Mouse (Mus musculus) kidney, postnatal 0 days (tissue): ENCODE results near the gene Abracl. TPM values are rescaled to one million over a fixed set of nuclear protein-coding genes. Genes with fewer than 3 reads are reported as not detected.
A peak's percentile ranks its signal among the peaks of the same experiment; 100 is the strongest.

Experiments
- ATAC-seq: fragments of 200-750 bp; cut with Nextera tagmentation; replicated peaks from 2 replicates; pipeline ENCODE4 v1.8.0; 2017; ENCODE audit warnings: low read depth, moderate number of reproducible peaks, moderate TSS enrichment, moderate library complexity; ENCODE audit not compliant: low FRiP score
- DNase-seq: peaks from one replicate; pipeline ENCODE4 v3.0.0-alpha.2; 2016; ENCODE audit warnings: low spot score
- H3K27ac ChIP-seq: fragments of 300-500 bp; sonication (generic); 2 replicates; pipeline ENCODE4 v1.5.1; 2014; ENCODE audit warnings: mild to moderate bottlenecking
- H3K27me3 ChIP-seq: fragments of 300-500 bp; sonication (generic); 2 replicates; pipeline ENCODE4 v1.6.1; 2014; ENCODE audit warnings: low read length, mixed read lengths; ENCODE audit not compliant: insufficient read depth
- H3K36me3 ChIP-seq: fragments of 300-500 bp; sonication (generic); 2 replicates; pipeline ENCODE4 v1.6.1; 2014; ENCODE audit warnings: low read length, mixed read lengths; ENCODE audit not compliant: insufficient read depth
- H3K4me1 ChIP-seq: fragments of 300-500 bp; sonication (generic); replicated peaks from 2 replicates; pipeline ENCODE4 v1.6.1; 2014; ENCODE audit warnings: antibody characterized with exemption, low read length, mixed read lengths; ENCODE audit not compliant: insufficient read depth
- H3K4me2 ChIP-seq: fragments of 300-500 bp; sonication (generic); 2 replicates; pipeline ENCODE4 v1.6.1; 2014; ENCODE audit warnings: mild to moderate bottlenecking, low read length, moderate library complexity, mixed read lengths
- H3K4me3 ChIP-seq: fragments of 300-500 bp; sonication (generic); replicated peaks from 2 replicates; pipeline ENCODE4 v1.5.1; 2014; ENCODE audit warnings: low read depth, low read length
- H3K9ac ChIP-seq: fragments of 300-500 bp; sonication (generic); 2 replicates; pipeline ENCODE4 v1.6.1; 2014; ENCODE audit warnings: low read depth, low read length
- H3K9me3 ChIP-seq: fragments of 300-500 bp; sonication (generic); replicated peaks from 2 replicates; pipeline ENCODE4 v1.6.1; 2016; ENCODE audit warnings: low read length, inconsistent platforms, mixed read lengths
- CTCF ChIP-seq: IDR thresholded peaks from 2 replicates; pipeline ENCODE4 v1.5.1; 2016; ENCODE audit warnings: antibody characterized with exemption, low read depth, mild to moderate bottlenecking, moderate library complexity
- WGBS: fragments of 180-500 bp; shearing (Covaris S2); extraction: QIAGEN DNeasy Blood & Tissue Kit; methylation state at CpG from one replicate; pipeline ENCODE4 v1.1.7; 2014; 5-methylcytosine and 5-hydroxymethylcytosine counted together
- polyA plus RNA-seq: library from polyadenylated mRNA; unstranded; fragments of >200 nt; fragmentation: Nextera tagmentation; extraction: Ambion mirVana; gene quantifications from 2 replicates; pipeline ENCODE4 v1.2.1, GENCODE M21; 2015

The Abracl gene
- polyA plus RNA-seq, 1 experiment from 2014 or later = 194 TPM

- TF ChIP-seq CTCF = no peak
- H3K4me3 ChIP-seq = no peak overlapping the region
- H3K9ac ChIP-seq = no peak overlapping the region
- H3K27ac ChIP-seq = no peak overlapping the region
- WGBS = 87% methylated on average over 9 of the region's 9 CpGs
- H3K9me3 ChIP-seq = no peaks in the 10 kb centered on the region
- ATAC-seq (no peak), DNase-seq (no peak)
- H3K4me2 ChIP-seq = no peak overlapping the region
- H3K36me3 ChIP-seq = no peaks in the 10 kb centered on the region
- peaks cover 21% of the 10 kb centered on the region for H3K4me1 ChIP-seq
- H3K27me3 ChIP-seq = no peaks in the 10 kb centered on the region
These were observed 35.7 kb upstream of the Abracl start for GRCm38 (mm10) chr10:18058681-18059338.

GRCm38 (mm10) chr10:18056391-18056745 is 33.3 kb upstream of the Abracl start:
- no peak for ATAC-seq
- peak overlapping the region; percentile 62 for H3K4me2 ChIP-seq
- H3K9ac ChIP-seq = peak overlapping the region; percentile 95
- no peaks in the 10 kb centered on the region for H3K9me3 ChIP-seq
- TF ChIP-seq CTCF = no peak
- peak; percentile 44 for DNase-seq
- H3K4me3 ChIP-seq = peak overlapping the region; percentile 96
- under 1% methylated on average over 8 of the region's 8 CpGs for WGBS
- H3K27me3 ChIP-seq = no peaks in the 10 kb centered on the region
- H3K4me1 ChIP-seq = peaks cover 20% of the 10 kb centered on the region
- no peaks in the 10 kb centered on the region for H3K36me3 ChIP-seq
- H3K27ac ChIP-seq = peak overlapping the region; percentile 92; the same call in 1 of the 2 replicates

DNA sequence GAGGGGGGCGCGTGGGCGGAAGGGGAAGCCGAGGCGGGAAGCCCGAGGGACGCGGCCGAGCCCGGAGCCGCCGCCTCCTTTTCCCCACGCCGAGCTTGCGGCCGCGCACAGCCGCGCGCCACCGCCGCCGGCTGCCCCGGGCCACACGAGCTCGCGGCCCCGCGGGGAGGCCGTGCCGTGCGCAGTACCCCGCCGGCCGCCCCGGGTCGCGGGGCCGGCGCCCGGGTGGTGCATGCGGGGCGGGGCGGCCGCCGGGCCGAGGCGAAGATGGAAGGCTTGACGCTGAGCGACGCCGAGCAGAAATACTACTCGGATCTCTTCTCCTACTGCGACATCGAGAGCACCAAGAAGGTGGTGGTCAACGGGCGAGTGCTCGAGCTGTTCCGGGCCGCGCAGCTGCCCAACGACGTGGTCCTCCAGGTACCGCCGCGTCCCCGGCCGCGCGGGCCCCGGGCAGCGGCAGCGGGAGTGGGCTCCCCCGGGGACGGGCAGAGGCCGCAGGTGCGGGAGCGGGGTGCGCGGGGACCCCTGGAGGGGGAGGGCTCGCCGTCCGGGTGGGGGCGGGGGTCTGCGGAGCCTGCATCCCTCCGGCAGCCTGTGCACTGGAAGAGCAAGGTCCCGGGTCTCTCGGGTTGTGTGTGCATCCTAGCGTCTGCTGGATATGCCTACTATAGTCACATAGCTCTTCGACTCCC is 32.8 kb upstream of the Abracl start, which contains the start of gene Reps1:
Gene Reps1, plus strand, starts transcription at position 166 of the 695 bp plus-strand sequence.
- Histone ChIP-seq H3K9ac (peak within 1 kb of the TSS; percentile 95), H3K27ac (peak within 1 kb of the TSS; percentile 92), H3K9me3 (no peaks in the 10 kb centered on the region), H3K27me3 (no peaks in the 10 kb centered on the region), H3K4me3 (peak within 1 kb of the TSS; percentile 96), H3K4me1 (peaks cover 19% of the 10 kb centered on the region), H3K4me2 (peak within 1 kb of the TSS; percentile 62), H3K36me3 (no peaks in the 10 kb centered on the region)
- WGBS = under 1% methylated on average over 86 of the region's 90 CpGs
- ATAC-seq (peak; percentile 83), DNase-seq (peak; percentile 50)
- no peak for TF ChIP-seq CTCF

DNA sequence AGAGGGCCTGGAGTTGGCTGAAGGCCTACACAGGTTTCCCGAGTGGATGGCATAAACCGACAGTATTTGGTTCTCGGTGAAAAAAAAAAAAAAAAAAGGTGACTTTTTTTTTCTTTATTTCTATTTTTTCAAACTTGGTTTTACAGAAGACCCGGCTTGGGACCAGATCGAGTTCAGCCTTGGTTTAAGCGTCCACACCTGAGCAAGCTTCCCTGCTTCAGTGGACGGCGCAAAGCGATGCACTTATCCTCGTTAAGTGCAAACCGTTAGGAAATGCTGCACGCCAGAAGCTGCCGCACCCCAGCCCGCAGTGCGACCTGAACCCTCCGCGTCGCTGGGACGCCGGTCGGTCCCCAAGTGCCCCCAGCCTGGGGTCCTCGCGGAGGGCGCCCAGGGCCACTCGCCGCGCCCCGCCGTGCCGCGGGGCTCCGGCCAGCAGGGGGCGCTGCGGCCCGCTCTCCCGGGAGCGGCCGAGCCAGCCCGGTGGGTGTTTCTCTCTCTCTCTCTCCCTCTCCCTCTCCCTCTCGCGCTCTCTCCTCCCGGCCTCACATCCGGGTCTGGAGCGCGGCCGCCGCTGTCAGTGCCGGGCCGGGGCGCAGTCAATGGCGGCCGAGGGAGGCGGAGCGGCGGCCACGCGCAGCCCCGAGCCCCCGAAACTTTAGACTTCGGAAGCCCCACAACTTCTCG is 32.1 kb upstream of the Abracl start:
- H3K4me3 ChIP-seq = peak overlapping the region; percentile 96
- peaks cover 19% of the 10 kb centered on the region for H3K4me1 ChIP-seq
- H3K27ac ChIP-seq = peak overlapping the region; percentile 92
- H3K4me2 ChIP-seq = peak overlapping the region; percentile 62
- no peaks in the 10 kb centered on the region for H3K9me3 ChIP-seq
- no peaks in the 10 kb centered on the region for H3K36me3 ChIP-seq
- no peaks in the 10 kb centered on the region for H3K27me3 ChIP-seq
- TF ChIP-seq CTCF = peak; percentile 64
- ATAC-seq (peak; percentile 98), DNase-seq (peak; percentile 96)
- WGBS = 3% methylated on average over 46 of the region's 61 CpGs
- peak overlapping the region; percentile 95 for H3K9ac ChIP-seq

GRCm38 (mm10) chr10:18047380-18048146 is 24.5 kb upstream of the Abracl start:
- Histone ChIP-seq H3K4me1 (no peaks in the 10 kb centered on the region), H3K9me3 (no peaks in the 10 kb centered on the region), H3K4me3 (no peak overlapping the region), H3K27ac (no peak overlapping the region), H3K36me3 (no peaks in the 10 kb centered on the region), H3K4me2 (no peak overlapping the region), H3K9ac (no peak overlapping the region), H3K27me3 (no peaks in the 10 kb centered on the region)
- DNase-seq (no peak), ATAC-seq (no peak)
- 47% methylated on average over 10 of the region's 10 CpGs for WGBS
- no peak for TF ChIP-seq CTCF

- no peak overlapping the region for H3K27ac ChIP-seq
- no peaks in the 10 kb centered on the region for H3K27me3 ChIP-seq
- no peak overlapping the region for H3K4me2 ChIP-seq
- no peak overlapping the region for H3K4me3 ChIP-seq
- no peaks in the 10 kb centered on the region for H3K9me3 ChIP-seq
- no peak for TF ChIP-seq CTCF
- ATAC-seq (no peak), DNase-seq (no peak)
- no peaks in the 10 kb centered on the region for H3K36me3 ChIP-seq
- no peaks in the 10 kb centered on the region for H3K4me1 ChIP-seq
- H3K9ac ChIP-seq = no peak overlapping the region
These were observed 23.3 kb upstream of the Abracl start for GRCm38 (mm10) chr10:18046380-18046779.
